Mouse (Mus musculus): ENCODE measurements at regions not wholly inside any gene's neighbourhood (a gene's known extent, or its start where the extent isn't known, plus 50 kb on each side); places are given as distances from the start of the nearest gene placed in this dataset.

DNA sequence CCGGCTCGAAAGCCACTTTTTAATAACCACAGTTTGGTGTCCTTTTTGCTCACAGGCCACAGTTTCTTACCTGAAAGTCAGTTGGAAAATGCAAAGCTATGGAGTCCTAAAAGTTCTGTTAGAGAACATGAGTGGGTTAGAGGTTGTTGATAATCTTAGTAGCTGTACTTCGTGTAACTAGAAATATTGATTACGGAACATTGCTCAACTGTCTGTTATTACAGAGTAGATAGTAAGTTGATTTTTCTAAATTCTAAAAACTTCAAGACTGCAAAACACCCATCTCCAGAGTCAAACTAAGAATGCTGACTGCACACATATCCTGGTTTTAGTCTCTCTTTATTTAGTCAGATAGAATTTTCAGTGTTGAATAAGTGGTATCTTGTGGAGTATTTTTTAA is 111.0 kb downstream of the Slc38a4 start:
- Histone ChIP-seq H3K9ac (no peak overlapping the region), H3K36me3 (no peaks in the 10 kb centered on the region), H3K4me2 (no peak overlapping the region), H3K4me1 (no peaks in the 10 kb centered on the region), H3K4me3 (replicated peaks) (no peak overlapping the region), H3K27ac (no peak overlapping the region), H3K27me3 (no peaks in the 10 kb centered on the region), H3K9me3 (replicated peaks) (no peaks in the 10 kb centered on the region)
- 96% methylated on average over 4 of the region's 4 CpGs for WGBS
- no peak for ATAC-seq (replicated peaks; ENCODE audit: low FRiP score)

DNA sequence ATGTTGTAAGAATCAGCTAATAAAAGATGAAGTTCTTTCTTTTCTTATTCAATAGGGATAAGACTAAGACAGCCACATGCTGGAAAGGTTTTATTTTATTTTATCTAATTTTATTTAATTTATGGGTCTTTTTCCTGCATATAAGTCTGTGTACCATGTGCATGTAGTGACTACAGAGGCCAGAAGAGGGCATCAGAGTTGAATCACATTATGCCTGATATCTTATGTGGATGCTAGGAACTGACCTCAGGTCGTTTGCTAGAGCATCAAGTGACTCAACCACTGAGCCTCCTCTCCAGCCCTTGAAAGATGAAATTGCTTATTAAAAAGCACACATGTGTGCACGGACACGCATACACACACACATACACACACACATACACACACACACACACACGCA is 113.1 kb downstream of the Slc38a4 start:
- Histone ChIP-seq H3K27me3 (no peaks in the 10 kb centered on the region), H3K27ac (no peak overlapping the region), H3K4me2 (no peak overlapping the region), H3K4me1 (no peaks in the 10 kb centered on the region), H3K36me3 (no peaks in the 10 kb centered on the region), H3K4me3 (replicated peaks) (no peak overlapping the region), H3K9me3 (replicated peaks) (no peaks in the 10 kb centered on the region), H3K9ac (no peak overlapping the region)
- 91% methylated on average over 4 of the region's 4 CpGs for WGBS
- ATAC-seq (replicated peaks; ENCODE audit: low FRiP score), result no peak

DNA sequence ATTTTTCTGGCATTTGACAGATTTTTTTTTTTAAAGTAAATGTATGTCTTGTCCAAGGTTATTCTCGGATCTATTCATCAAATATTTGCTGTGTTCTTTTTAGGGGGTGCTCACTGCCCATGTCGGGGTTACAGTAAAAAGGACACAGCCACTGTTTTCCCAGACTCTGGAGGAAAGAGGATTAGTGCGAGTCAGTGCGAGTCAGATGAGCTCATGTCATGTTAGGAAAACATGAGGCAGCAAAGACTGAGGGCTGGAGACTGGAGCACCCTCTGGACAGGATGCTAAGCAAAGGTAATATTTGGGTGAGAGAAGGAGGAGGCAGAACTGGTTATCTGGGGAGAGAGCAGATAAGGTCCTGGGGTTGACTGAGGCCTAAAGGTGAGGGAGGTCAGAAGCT is 117.3 kb downstream of the Slc38a4 start:
- ATAC-seq (replicated peaks; ENCODE audit: low FRiP score), result no peak
- no peak overlapping the region for H3K4me2 ChIP-seq
- H3K36me3 ChIP-seq, result no peaks in the 10 kb centered on the region
- no peaks in the 10 kb centered on the region for H3K9me3 ChIP-seq (replicated peaks)
- no peaks in the 10 kb centered on the region for H3K27me3 ChIP-seq
- 80% methylated on average over 4 of the region's 4 CpGs for WGBS
- no peak overlapping the region for H3K9ac ChIP-seq
- no peak overlapping the region for H3K27ac ChIP-seq
- peaks cover 3% of the 10 kb centered on the region for H3K4me1 ChIP-seq
- H3K4me3 ChIP-seq (replicated peaks), result no peak overlapping the region

DNA sequence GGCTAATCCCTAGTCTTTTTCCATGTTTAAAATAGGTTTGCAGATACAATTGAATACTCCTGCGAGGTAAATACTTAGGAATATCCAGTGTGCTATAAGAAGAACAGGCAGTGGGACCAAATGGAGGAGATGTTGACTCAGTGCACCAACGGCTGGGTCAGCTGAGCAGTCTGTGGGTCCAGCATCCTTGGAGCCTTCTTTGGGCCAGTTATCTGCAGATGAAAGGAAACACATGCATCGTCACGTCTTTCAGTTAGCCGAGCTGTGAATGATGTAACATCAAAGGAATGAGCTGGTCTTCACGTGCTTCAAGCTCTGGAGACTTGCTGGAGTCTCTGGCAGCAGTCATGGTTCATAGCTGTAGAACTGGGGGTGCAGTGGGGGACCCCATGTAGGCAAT is 118.1 kb downstream of the Slc38a4 start:
- Histone ChIP-seq H3K4me1 (peaks cover 3% of the 10 kb centered on the region), H3K9ac (no peak overlapping the region), H3K4me3 (replicated peaks) (no peak overlapping the region), H3K27ac (no peak overlapping the region), H3K9me3 (replicated peaks) (no peaks in the 10 kb centered on the region), H3K36me3 (no peaks in the 10 kb centered on the region), H3K27me3 (no peaks in the 10 kb centered on the region), H3K4me2 (no peak overlapping the region)
- ATAC-seq (replicated peaks; ENCODE audit: low FRiP score), result no peak
- 68% methylated on average over 6 of the region's 6 CpGs for WGBS

DNA sequence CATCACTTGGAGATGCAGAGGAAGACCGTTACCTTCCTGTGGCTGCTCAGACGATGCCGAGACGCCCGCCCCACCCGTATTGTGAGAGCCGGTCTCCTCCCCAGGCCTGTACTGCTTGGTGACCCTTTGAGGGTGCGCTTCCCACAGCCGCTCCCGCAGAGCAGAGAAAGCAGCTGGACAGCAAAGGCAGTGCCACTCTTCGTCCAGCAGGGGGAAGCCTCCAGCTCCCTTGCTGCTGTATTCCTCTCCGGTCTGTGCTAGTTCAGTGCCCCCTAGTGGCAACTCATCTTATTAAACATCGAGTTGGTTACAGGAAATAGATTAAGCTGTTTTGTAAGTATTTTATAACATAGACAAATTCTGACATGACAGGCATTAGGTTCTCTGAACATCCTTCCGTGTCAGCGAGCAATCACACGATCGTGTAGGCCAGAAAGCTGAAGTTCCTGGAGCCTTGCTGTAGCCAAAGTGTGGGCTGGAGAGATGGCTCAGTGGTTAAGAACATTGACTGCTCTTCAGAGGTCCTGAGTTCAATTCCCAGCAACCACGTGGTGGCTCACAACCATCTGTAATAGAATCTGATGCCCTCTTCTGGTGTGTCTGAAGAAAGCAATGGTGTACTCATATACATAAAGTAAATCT is 118.9 kb downstream of the Slc38a4 start:
- no peak overlapping the region for H3K9ac ChIP-seq

DNA sequence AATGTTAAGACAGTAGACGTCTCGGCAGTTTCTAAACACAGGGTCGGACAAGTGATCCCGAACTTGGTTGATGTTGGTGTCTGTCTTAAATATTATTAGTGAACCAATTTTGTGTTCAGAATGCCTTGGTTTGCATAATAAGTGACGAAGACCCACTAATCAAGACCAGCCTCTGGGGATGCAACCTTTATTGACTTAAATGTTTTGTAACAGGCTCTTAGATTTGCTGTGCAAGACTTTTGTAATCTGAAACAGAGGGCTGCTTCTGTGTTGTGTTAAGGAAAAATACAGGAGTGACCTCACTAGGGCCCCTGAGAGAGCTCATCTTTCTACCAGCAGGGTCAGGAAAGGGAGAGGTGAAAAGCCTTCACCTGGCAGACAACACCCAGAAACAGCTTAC is 119.5 kb downstream of the Slc38a4 start:
- no peak overlapping the region for H3K9ac ChIP-seq
- no peak for ATAC-seq (replicated peaks; ENCODE audit: low FRiP score)
- 60% methylated on average over 5 of the region's 5 CpGs for WGBS
- peaks cover 3% of the 10 kb centered on the region for H3K4me1 ChIP-seq
- H3K9me3 ChIP-seq (replicated peaks), result no peaks in the 10 kb centered on the region
- no peaks in the 10 kb centered on the region for H3K27me3 ChIP-seq
- H3K36me3 ChIP-seq, result no peaks in the 10 kb centered on the region
- H3K4me2 ChIP-seq, result peak overlapping the region; percentile 58
- no peak overlapping the region for H3K27ac ChIP-seq
- H3K4me3 ChIP-seq (replicated peaks), result peak overlapping the region; percentile 27; the same call in 1 of the 2 replicates

More for the DNA sequence above, 118.9 kb downstream of the Slc38a4 start:
- H3K4me3 ChIP-seq (replicated peaks), result peak overlapping the region; percentile 27
- no peaks in the 10 kb centered on the region for H3K27me3 ChIP-seq
- H3K4me2 ChIP-seq, result peak overlapping the region; percentile 58
- H3K36me3 ChIP-seq, result no peaks in the 10 kb centered on the region
- H3K4me1 ChIP-seq, result peaks cover 3% of the 10 kb centered on the region
- WGBS, result 7% methylated on average over 18 of the region's 18 CpGs
- peak; percentile 94 for ATAC-seq (replicated peaks; ENCODE audit: low FRiP score)
- no peak overlapping the region for H3K27ac ChIP-seq
- no peaks in the 10 kb centered on the region for H3K9me3 ChIP-seq (replicated peaks)

DNA sequence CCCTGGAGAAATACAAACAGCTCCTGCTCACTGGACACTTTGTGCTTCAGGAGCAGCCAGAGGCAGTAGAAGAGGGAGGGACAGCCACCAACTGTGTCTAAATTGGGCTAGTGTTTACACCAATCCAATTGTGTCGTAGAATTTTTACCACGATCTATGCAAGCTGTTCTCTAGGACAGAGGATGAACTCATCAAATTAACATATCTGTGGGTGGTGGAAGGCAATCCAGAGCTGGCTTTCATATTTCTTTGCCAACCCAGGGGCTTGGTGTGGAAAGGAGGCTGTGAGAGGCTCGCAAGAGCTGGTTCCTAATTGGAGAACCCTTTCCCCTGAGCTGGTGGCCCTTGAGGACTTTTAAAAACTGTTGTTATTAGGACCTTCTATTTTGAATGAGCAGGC is 122.3 kb downstream of the Slc38a4 start:
- no peak overlapping the region for H3K27ac ChIP-seq
- no peak for ATAC-seq (replicated peaks; ENCODE audit: low FRiP score)

DNA sequence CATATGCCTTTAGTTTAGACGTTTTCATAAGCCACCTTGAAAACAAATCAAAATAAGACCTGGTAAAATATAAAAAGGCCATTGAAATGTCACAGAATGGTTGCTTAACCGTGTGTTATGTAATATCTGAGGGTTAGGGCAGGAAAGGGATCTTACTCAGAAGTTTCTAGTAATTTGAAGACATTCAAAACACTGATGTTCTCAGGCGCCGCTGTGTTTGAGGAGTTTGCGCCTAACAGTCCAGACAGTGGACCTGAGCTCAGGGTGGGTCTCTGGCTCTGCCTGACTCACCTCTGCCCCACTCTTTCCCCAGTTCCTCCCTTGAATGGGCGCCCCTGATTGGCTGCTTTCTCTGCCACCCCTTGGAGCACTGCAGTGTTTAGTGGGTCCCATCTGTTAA is 125.2 kb downstream of the Slc38a4 start:
- WGBS, result 77% methylated on average over 6 of the region's 6 CpGs
- Histone ChIP-seq H3K36me3 (no peaks in the 10 kb centered on the region), H3K9ac (no peak overlapping the region), H3K27ac (no peak overlapping the region), H3K4me3 (replicated peaks) (no peak overlapping the region), H3K4me2 (no peak overlapping the region), H3K9me3 (replicated peaks) (no peaks in the 10 kb centered on the region), H3K4me1 (no peaks in the 10 kb centered on the region), H3K27me3 (no peaks in the 10 kb centered on the region)
- no peak for ATAC-seq (replicated peaks; ENCODE audit: low FRiP score)

More for the DNA sequence above, 122.3 kb downstream of the Slc38a4 start:
- Histone ChIP-seq H3K36me3 (no peaks in the 10 kb centered on the region), H3K4me3 (replicated peaks) (no peak overlapping the region), H3K9ac (no peak overlapping the region), H3K4me2 (no peak overlapping the region), H3K9me3 (replicated peaks) (no peaks in the 10 kb centered on the region), H3K27me3 (no peaks in the 10 kb centered on the region), H3K4me1 (peaks cover 3% of the 10 kb centered on the region)
- WGBS, result 55% methylated on average over 3 of the region's 3 CpGs

DNA sequence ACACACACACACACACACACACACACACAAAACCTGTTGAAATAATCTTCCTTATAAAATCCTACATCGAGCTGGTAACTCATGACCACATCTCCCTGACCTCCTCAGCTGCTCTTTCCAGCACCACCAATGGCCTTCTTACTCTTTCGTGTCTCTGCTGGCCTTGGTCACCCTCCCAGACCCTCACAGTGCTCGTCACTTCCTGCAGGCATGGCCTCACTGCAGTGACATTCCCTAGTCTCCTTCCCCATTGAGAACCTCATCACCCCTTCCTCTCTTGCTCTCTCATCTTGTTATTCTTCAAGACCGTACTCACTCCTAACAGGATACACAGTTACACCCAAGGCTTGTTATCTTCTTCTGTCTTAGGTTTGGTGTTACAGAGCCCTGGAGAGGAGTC is 126.0 kb downstream of the Slc38a4 start:
- 73% methylated on average over 4 of the region's 4 CpGs for WGBS
- H3K27me3 ChIP-seq, result no peaks in the 10 kb centered on the region

DNA sequence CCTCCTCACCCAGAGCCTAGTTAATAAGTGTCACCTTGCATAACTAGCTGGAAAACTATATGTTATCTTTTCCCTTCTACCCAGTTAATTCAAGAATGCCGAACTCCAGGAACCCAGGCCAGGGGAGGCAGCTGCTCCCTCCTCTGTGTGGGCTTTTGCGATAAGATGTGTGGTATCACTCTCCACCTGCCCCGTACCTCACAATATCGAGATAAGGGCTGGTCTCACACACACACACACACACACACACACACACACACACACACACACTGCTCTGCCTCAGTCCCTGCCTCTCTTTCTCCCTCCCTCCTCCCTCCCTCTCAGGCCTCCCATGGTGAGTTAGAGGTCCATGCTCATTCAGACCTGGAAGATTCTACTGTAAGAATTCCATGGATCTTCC is 127.1 kb downstream of the Slc38a4 start:
- H3K9me3 ChIP-seq (replicated peaks), result no peaks in the 10 kb centered on the region
- no peak for ATAC-seq (replicated peaks; ENCODE audit: low FRiP score)
- H3K27me3 ChIP-seq, result no peaks in the 10 kb centered on the region
- H3K4me2 ChIP-seq, result no peak overlapping the region
- no peak overlapping the region for H3K27ac ChIP-seq
- no peak overlapping the region for H3K4me3 ChIP-seq (replicated peaks)
- H3K36me3 ChIP-seq, result no peaks in the 10 kb centered on the region
- no peaks in the 10 kb centered on the region for H3K4me1 ChIP-seq
- no peak overlapping the region for H3K9ac ChIP-seq
- 75% methylated on average over 4 of the region's 4 CpGs for WGBS

More for the DNA sequence above, 126.0 kb downstream of the Slc38a4 start:
- Histone ChIP-seq H3K4me3 (replicated peaks) (no peak overlapping the region), H3K4me1 (no peaks in the 10 kb centered on the region), H3K4me2 (no peak overlapping the region), H3K9ac (no peak overlapping the region), H3K36me3 (no peaks in the 10 kb centered on the region), H3K9me3 (replicated peaks) (no peaks in the 10 kb centered on the region), H3K27ac (no peak overlapping the region)
- ATAC-seq (replicated peaks; ENCODE audit: low FRiP score), result no peak

DNA sequence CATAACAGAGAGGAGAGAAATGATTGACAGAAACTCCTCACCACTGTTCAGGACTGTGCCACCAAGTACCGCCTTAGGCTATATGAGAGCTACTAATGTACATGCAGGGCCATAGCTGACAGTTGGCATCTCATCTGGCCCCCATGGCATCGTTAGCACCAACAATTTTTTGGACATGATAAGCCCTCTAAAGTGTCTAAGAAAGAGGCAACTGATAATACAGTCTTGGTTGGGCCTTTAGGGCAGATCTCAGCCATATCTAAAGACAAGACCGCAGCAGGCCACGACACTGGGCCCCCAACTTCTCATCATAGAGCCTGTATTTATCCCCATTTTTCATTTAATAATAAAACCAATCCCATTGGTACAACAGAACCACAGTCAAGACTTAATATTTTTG is 128.1 kb downstream of the Slc38a4 start:
- no peaks in the 10 kb centered on the region for H3K4me1 ChIP-seq
- 91% methylated on average over 4 of the region's 4 CpGs for WGBS
- no peak overlapping the region for H3K27ac ChIP-seq
- no peaks in the 10 kb centered on the region for H3K27me3 ChIP-seq
- no peaks in the 10 kb centered on the region for H3K9me3 ChIP-seq (replicated peaks)
- H3K4me2 ChIP-seq, result no peak overlapping the region
- no peak for ATAC-seq (replicated peaks; ENCODE audit: low FRiP score)
- no peak overlapping the region for H3K9ac ChIP-seq
- H3K36me3 ChIP-seq, result no peaks in the 10 kb centered on the region
- H3K4me3 ChIP-seq (replicated peaks), result no peak overlapping the region

DNA sequence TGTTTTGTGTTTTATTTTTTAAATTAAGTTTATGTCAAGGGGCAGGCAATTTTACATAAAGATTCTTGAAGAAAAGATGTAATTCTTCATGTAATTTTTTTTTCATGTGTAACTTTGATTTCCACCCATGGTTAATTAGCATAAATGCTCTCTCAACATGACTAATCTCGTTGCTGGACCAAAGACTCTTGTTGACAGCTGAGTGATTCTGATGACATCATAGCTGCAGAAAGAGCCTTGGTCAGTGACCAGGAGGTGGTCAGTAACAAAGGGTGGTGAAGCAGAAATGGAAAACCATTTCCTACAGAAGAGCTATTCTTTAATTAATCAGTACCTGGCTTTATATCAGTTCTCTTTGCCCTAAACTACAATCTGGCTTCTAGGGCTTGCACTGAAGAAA is 129.1 kb downstream of the Slc38a4 start:
- Histone ChIP-seq H3K4me2 (no peak overlapping the region), H3K9me3 (replicated peaks) (no peaks in the 10 kb centered on the region), H3K4me1 (no peaks in the 10 kb centered on the region), H3K9ac (no peak overlapping the region), H3K27me3 (no peaks in the 10 kb centered on the region), H3K4me3 (replicated peaks) (no peak overlapping the region), H3K36me3 (no peaks in the 10 kb centered on the region), H3K27ac (no peak overlapping the region)
- no peak for ATAC-seq (replicated peaks; ENCODE audit: low FRiP score)
- 57% methylated on average over 1 of the region's 1 CpGs for WGBS

DNA sequence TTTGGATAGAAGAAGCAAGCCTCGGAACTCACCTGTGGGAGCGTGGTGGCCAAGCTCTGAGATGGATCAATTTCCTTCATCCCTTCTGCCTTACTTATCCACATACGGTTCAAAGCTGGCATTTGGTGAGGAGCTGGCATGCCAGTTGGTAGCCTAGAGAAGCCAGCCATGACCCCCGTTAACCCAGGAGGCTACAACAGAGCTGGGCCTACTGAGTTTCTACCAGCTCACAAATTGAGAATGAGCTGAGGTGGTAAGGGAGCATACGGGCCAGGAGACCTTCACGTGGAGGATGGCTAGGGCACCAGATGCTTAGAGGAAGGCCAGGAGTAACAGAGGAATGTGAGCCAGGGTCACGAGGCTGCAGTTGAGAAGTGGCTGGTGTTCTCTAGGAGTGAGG is 139.2 kb downstream of the Slc38a4 start:
- Histone ChIP-seq H3K9me3 (replicated peaks) (no peaks in the 10 kb centered on the region), H3K9ac (no peak overlapping the region), H3K4me3 (replicated peaks) (no peak overlapping the region), H3K4me1 (no peaks in the 10 kb centered on the region), H3K27ac (no peak overlapping the region), H3K4me2 (no peak overlapping the region), H3K27me3 (no peaks in the 10 kb centered on the region), H3K36me3 (no peaks in the 10 kb centered on the region)
- no peak for ATAC-seq (replicated peaks; ENCODE audit: low FRiP score)
- WGBS, result 87% methylated on average over 7 of the region's 7 CpGs
